Mouse (Mus musculus): ENCODE results near the gene Crb1.
"Not testable (repeated sequence)": the region's sequence is repeated elsewhere in the genome, so short reads cannot be mapped to it uniquely, and the experiment has no call there.

Crb1 gene

GRCm38 (mm10) chr1:139376638-139377286, at the start of gene Crb1:
TSS of gene Crb1 (minus strand) at chr1:139377100.
- no peak for DNase-seq

DNA sequence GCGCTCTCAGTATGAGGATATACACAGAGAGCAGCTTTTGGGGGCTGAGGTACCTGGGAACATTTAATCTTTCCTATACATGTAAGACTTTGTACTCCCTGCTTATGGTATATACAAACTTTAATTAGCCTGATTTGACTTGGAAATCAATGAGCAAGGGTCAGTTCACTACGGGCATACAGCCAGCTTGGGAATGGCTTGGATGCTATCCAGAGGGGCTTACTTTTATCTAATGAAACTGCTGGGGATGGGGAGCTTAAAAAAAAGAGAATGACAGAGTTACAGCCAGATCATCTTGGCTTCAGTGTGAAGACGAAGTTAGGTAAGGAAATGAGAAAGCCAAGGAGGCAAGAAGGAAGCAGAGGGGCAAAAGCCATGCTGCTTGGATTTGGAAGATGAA, 48.1 kb upstream of the Crb1 start:
- no peak for DNase-seq

DNA sequence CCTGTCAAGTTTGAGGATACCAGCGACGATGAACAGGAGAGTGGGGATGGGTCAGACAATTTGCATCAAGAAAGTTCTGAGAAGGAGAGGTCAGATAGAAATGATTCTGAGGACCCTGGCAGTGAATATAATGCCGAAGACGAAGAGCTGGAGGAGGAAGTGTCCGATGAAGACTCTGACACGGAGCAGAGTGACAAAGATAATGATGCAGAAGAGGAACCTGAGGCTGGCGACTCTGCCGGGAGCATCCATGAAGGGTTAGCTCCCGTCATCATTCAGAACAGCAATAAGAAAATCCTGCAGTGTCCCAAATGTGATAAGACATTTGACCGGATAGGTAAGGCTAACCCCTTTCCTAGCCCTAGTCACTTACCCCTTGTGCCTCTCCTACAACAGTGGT, 47.0 kb upstream of the Crb1 start:
- no peak for DNase-seq

- DNase-seq: no peak
Measured at GRCm38 (mm10) chr1:139422941-139423340, 46.0 kb upstream of the Crb1 start.

DNA sequence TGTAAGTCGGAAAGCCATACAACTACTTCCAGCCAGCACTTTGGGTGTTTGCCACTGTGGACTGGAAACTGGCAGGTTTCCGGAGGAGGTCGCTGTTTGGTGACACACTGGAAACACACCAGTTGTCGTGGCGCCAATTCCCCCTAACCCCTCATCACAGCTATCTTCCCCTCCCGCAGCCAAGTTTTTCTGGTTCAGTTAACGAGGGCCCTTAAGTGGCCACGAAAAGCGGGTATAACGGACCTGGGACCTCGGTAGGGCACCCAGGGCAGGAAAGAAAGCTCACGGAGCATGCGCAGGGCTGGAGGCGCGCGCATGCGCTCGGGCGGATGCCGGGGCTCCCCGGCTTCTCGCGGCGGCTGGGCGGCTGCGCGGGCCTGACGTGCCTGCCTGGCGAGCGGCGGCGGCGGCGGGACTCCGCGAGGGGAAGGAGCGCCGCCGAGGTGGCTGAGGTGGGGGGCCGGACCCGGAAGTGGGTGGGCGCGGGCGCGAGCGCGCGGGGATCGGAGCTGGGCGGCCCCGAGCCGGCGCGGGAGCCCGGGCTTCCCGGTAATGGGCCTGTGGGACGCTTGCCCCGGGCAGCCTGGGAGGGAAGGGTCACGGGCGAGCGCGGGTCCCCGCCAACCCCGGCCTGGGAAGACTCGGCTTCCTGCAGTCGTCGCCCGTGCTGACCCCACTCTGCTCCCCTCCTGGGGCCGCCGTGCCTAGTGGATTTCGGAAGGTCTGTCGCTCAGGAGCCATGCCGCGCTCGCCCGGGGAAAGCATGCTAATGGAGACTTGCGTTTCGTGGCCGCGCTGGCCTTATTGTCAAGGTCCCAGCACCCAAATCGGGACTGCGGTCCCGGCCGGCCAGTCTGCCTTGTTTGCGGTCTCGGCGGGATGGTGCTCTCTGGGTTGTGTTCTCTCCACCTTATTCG, 45.2 kb upstream of the Crb1 start, which contains the start of gene Zbtb41:
TSS of gene Zbtb41 (plus strand) at position 414 of the 917 bp plus-strand sequence.
- DNase-seq: peak; percentile 86 to 89

- DNase-seq: no peak
Measured at GRCm38 (mm10) chr1:139421521-139421874, 44.6 kb upstream of the Crb1 start.

GRCm38 (mm10) chr1:139413465-139413864, 36.6 kb upstream of the Crb1 start:
- no peak for DNase-seq

DNA sequence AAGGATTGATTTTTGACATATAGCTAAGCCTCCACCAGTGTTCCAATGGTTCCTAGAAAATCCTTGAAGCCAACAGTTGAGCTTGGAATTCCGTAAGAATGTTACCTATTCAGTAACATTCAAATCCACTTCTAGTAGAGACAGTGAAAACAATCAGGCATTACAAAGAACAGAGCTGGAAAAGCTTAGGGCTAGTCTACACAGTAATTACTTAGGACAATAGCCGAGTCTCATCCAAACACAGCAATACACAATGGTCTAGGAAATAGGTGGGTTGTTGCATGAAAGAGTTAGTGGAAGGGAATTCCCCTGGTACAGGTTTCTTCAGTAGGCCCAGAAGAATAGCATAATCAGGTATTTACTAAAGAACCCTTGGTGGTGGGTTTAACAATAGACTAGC, 35.5 kb upstream of the Crb1 start:
- DNase-seq: not testable (repeated sequence)

GRCm38 (mm10) chr1:139407701-139408100, 30.8 kb upstream of the Crb1 start:
- no peak for DNase-seq

DNA sequence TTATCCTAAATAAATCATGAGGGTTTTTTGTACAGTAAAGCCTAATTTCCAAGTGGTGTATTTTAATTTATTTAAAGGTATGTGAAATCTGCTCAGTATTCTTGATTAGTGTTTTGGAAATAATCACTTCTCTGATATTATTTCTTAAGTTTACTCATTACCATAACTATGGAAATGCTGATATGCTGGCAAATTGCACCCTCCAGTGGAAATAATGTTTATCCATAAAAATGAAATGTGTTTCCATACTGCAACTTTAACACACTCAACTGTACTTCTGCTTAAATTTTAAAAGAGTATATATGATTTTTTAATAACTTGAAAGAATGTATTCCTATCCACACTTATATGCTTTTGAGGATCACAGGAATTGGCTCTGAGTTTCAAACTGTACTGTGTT, 28.9 kb upstream of the Crb1 start:
- DNase-seq: no peak

GRCm38 (mm10) chr1:139396589-139396988, 19.7 kb upstream of the Crb1 start:
- no peak for DNase-seq

GRCm38 (mm10) chr1:139391747-139392146, 14.8 kb upstream of the Crb1 start:
- no peak for DNase-seq

DNA sequence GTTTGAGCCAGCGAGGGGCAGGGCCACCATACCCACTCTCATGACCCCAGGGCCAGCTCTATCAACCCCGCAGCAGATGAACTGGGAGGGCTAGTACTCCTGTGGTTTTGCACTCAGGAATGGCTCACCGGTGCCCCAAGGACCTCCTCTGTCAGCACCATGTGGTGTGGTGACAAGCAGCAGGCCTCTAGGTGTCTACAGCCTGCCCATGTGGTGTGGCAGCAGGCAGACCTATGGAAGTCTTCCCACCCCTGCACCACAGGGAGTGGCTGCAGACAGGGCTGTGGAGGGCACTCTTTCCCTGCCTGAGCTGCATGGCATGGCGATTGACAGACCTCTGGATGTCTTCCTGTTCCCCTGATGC, 2.7 kb upstream of the Crb1 start:
- DNase-seq: no peak

- no peak for DNase-seq
Measured at GRCm38 (mm10) chr1:139378861-139379620, 2.1 kb upstream of the Crb1 start.

DNA sequence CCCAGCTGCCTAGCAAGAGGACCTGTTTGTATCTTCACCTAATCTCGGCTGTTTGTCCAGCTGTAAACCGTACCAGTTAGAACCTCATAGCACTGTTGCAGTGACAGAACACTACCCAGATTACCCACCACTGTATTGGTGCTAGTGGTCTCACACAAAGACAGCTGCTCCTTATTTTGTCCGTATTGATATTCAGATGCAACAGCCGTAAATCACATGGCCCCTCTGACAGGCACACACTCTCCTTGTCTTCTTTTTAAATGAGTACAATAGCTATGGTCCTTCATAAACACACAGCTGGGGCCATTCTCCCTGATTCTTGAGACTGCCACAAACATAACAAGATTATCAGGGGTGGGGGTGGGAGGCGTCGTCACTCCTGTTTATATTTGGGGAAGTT, 1.0 kb downstream of the Crb1 start:
- no peak for DNase-seq

GRCm38 (mm10) chr1:139371341-139371740, 5.6 kb downstream of the Crb1 start:
- DNase-seq: no peak

DNA sequence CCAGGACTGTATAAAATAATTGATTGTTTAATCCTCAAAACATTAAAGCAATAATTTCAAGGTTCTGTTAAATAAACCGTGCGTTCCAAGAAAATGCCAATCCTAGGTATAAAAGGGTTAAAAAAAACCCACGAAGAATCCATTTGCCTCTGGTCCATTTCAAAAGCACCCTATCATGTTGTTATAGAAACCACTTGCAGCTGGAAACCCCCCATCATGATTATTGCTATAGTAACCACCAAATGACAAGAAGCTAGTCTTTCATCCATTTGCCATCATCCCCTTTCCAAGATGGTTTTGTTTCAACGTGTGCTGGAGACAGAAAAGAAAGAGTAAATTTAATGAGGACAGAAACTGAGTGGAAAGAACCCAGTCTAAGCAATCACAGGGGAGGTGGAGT, 28.3 kb downstream of the Crb1 start:
- no peak for DNase-seq

DNA sequence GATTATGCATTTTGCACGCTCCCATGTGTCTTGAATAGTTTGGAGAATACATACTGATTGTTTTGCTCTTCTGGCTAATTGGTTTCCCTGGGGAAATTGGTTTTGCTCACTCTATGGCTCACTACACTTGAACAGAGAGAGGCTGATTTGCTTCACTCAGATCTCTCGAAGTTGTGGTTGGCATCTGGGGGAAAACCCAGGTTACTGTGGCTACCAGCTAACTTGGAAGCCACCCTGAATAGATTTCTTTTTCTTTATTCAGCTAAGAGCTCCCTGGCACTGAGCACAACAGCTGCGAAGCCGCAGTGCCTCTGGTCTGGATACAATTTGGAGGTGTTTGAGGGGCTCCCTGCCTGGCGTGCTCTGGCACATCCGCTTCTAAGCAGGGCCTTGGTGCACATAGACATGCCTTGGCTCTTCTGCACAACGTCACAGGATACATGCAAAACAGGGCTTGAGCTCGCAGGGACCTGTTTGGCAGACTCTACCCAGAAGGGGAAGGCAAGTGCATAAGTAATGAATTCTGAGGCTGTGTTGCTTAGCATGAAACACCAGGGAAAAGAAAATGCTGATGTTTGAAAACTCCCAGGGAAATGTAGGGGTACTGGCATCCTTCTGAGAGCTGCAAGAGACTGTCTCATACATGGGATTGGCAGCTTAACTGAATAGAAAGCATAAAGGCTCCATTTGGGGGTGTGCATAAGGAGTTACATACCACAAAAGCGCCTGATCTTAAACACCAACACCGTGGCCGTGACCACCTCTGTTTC, 30.1 kb downstream of the Crb1 start:
- no peak for DNase-seq

GRCm38 (mm10) chr1:139346030-139346601, 30.8 kb downstream of the Crb1 start:
- no peak for DNase-seq

DNA sequence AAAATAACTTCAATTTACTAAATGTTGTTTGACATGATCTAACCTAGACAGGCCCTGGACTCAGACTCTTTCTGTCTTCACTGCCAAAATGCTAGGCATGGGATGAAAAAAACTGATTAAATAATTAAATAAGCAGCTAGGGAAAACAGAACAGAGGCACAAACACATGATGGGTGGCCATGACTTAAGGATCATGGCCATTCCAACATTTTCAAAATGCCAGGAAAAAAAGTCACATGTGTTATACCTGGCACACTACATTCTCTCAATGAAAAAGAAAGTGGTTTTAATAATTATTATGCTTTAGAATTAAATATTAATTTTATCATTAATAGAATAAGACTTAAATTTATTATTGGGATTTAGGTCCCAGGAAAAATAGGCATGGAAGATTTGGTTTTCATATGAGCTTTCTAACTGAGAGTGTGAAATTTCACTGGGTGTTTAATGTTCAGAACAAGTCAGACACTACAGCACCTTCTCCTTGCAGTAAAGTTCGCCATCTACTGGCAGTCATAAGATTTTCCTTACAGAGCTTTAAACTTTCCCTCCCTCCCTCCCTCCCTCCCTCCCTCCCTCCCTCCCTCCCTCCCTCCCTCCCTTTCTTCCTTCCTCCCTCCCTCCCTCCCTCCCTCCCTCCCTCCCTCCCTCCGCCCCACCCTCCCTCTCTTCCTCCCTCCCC, 36.6 kb downstream of the Crb1 start:
- no peak for DNase-seq

DNA sequence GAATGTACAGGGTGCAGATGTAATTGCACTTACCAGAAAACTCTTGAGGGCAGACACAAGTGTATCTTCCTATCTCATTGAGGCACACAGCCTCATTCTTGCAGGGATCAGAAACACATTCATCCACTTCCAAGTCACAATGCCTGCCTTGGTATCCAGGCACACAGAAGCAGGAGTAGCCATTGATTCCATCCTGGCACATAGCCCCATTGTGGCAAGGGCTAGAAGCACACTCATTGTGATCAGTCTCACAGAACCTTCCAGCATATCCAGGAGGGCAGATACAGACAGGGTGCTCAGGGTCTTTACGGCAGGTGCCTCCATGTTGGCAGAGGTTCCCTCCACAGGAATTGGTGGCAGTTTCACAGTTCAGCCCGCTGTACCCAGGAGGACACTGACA, 39.9 kb downstream of the Crb1 start:
- DNase-seq: no peak

GRCm38 (mm10) chr1:139328811-139329210, 48.1 kb downstream of the Crb1 start:
- DNase-seq: no peak
